8 mouse cellular contexts compared by ENCODE assay signal in the genomic region with DNA sequence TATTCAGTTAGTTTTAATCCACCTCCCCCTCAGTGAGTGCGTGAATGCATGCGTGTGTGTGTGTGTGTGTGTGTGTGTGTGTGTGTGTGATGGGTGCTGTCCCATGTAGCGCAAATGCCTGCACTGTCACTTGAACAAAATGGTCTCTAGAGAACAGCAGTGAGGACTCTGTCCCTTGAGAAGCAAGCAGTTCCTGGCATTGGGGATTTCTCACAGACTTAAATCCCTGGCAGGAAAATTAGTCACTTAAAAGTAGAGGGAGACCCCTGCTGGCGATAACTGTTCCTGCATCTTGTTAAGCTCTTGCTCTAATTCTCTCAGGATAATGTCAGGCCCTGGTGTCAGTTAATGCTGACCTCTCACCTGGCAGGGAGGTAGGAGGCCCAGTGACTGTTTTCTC. TPM values are rescaled to one million over a fixed set of nuclear protein-coding genes. Genes with fewer than 3 reads are reported as not detected.
DNase-seq lines count a peak whose midpoint lies in the region; ATAC-seq and TF ChIP-seq lines count a peak whose summit lies in the region.

No protein-coding gene starts in this region.

- H3K4me3 ChIP-seq in liver, embryonic 14.5 days (ENCODE audit: insufficient read depth in 1 of 2, low read depth in 2 of 2, low read length in 2 of 2) = no peak overlapping the region
- no peak overlapping the region for H3K4me3 ChIP-seq in neural tube, embryonic 15.5 days (replicated peaks)

- no peaks in the 10 kb centered on the region for H3K4me1 ChIP-seq in liver, embryonic 14.5 days (replicated peaks; ENCODE audit: control insufficient read depth in 2 of 2, insufficient read depth in 2 of 2, low read length in 1 of 2)
- peaks cover 23% of the 10 kb centered on the region for H3K4me1 ChIP-seq in neural tube, embryonic 15.5 days

- no peaks in the 10 kb centered on the region for H3K27me3 ChIP-seq in liver, embryonic 14.5 days (ENCODE audit: control insufficient read depth, insufficient read depth, low read length)
- H3K27me3 ChIP-seq in neural tube, embryonic 15.5 days (replicated peaks) = no peaks in the 10 kb centered on the region

- ATAC-seq in CD4-positive, CD25-positive, alpha-beta regulatory T cell, adult 4 months = peak; percentile 60
- ATAC-seq in liver, embryonic 14.5 days (ENCODE audit: insufficient read depth) = no peak
- peak; percentile 61; the same call in 1 of the 2 replicates for ATAC-seq in neural tube, embryonic 15.5 days (ENCODE audit: low FRiP score)

- WGBS in liver, embryonic 14.5 days (ENCODE audit: insufficient replicate concordance) = 51% methylated on average over 4 of the region's 4 CpGs
- WGBS in neural tube, embryonic 15.5 days = 40% methylated on average over 4 of the region's 4 CpGs

- H3K27ac ChIP-seq in liver, embryonic 14.5 days = no peak overlapping the region
- no peak overlapping the region for H3K27ac ChIP-seq in neural tube, embryonic 15.5 days (replicated peaks)

- no peaks in the 10 kb centered on the region for H3K9me3 ChIP-seq in liver, embryonic 14.5 days (ENCODE audit: control insufficient read depth, low read length)
- no peaks in the 10 kb centered on the region for H3K9me3 ChIP-seq in neural tube, embryonic 15.5 days (replicated peaks)

- no peak overlapping the region for H3K4me2 ChIP-seq in liver, embryonic 14.5 days (ENCODE audit: low read depth)
- H3K4me2 ChIP-seq in neural tube, embryonic 15.5 days = no peak overlapping the region

- intact Hi-C loops in gastrocnemius, postnatal 36 days (cut with DNase I) = loop anchor here (2.0 to 5.0 kb wide), 3 partner anchors 127 to 364 kb away; no protein-coding TSS in a partner anchor

- no peak overlapping the region for H3K9ac ChIP-seq in liver, embryonic 14.5 days (replicated peaks)
- H3K9ac ChIP-seq in neural tube, embryonic 15.5 days (replicated peaks) = no peak overlapping the region

- no peak for TF ChIP-seq EP300 in liver, embryonic 14.5 days (IDR thresholded peaks at IDR 0.05; ENCODE audit: low read depth)

- peak; percentile 68 for TF ChIP-seq CTCF in liver, embryonic 14.5 days (IDR thresholded peaks at IDR 0.05; ENCODE audit: low read depth)

- H3K36me3 ChIP-seq in liver, embryonic 14.5 days (replicated peaks; ENCODE audit: control insufficient read depth, insufficient read depth, low read depth) = no peaks in the 10 kb centered on the region; the same call in 1 of the 2 replicates
- H3K36me3 ChIP-seq in neural tube, embryonic 15.5 days = peaks cover 26% of the 10 kb centered on the region

- peak; percentile 68 for DNase-seq in adrenal gland, adult 2 months
- peak; percentile 96 for DNase-seq in embryo, embryonic 10.5 days (ENCODE audit: low spot score)
- peak; percentile 56 to 64 for DNase-seq in gastrocnemius, postnatal 36 days
- DNase-seq in kidney, postnatal 25 days = peak; percentile 73 to 92
- peak; percentile 36 to 47 (median 41) for DNase-seq in liver, embryonic 14.5 days (ENCODE audit: low read depth in 3 of 3, low spot score in 3 of 3)
- DNase-seq in thymus, postnatal 36 days = peak; percentile 23 to 51

RNA-seq across cellular contexts. Expression of gene Ext2, which starts 36.2 kb away (rescaled TPM):
- 10 to 100 TPM; 16.0 to 18.3 TPM for polyA plus RNA-seq in CD4-positive, CD25-positive, alpha-beta regulatory T cell, adult 4 months (2017; shearing (Covaris generic))
- 10 to 100 TPM; 94.2 to 94.9 TPM for total RNA-seq in adrenal gland, adult 2 months (2021)
- 33.0 and 43.5 TPM in 2 replicates for polyA plus RNA-seq in adrenal gland, adult 2 months (2012; rRNA removed)
- total RNA-seq in gastrocnemius, postnatal 36 days (2021) = 10 to 100 TPM; 32.8 to 35.2 TPM
- 9.7 and 10.9 TPM in 2 replicates for polyA plus RNA-seq in liver, embryonic 14.5 days (2012; rRNA removed)
- 22.1 and 26.1 TPM in 2 replicates for polyA plus RNA-seq in liver, embryonic 14.5 days (2014; fragmentation: Nextera tagmentation; extraction: Ambion mirVana)
- polyA plus RNA-seq in neural tube, embryonic 15.5 days (2015; fragmentation: Nextera tagmentation; extraction: Ambion mirVana) = 69.7 and 77.0 TPM in 2 replicates

Comparison
In these comparisons a context has a peak if more than half of its experiments do, and no peak if none do; other contexts are left out.
1. DNase-seq: peak in every context shown above with its lines; median percentile 96 in embryo, embryonic 10.5 days; 82 in kidney, postnatal 25 days; 68 in adrenal gland, adult 2 months; 60 in gastrocnemius, postnatal 36 days; 41 in liver, embryonic 14.5 days; 37 in thymus, postnatal 36 days.